Mouse (Mus musculus): ENCODE results near the gene Gramd4. TPM values are rescaled to one million over a fixed set of nuclear protein-coding genes. Genes with fewer than 3 reads are reported as not detected.
"Not testable (repeated sequence)": the region's sequence is repeated elsewhere in the genome, so short reads cannot be mapped to it uniquely, and the experiment has no call there.

Gramd4 gene
- polyA plus RNA-seq, 1 experiment: 2.3 TPM

- Histone ChIP-seq H3K4me1 (ENCODE audit: control insufficient read depth) (no peaks in the 10 kb centered on the region), H3K9me3 (ENCODE audit: control insufficient read depth, low read length) (no peaks in the 10 kb centered on the region), H3K27me3 (ENCODE audit: control insufficient read depth) (peaks cover 41% of the 10 kb centered on the region), H3K36me3 (ENCODE audit: control insufficient read depth) (no peaks in the 10 kb centered on the region), H3K4me3 (replicated peaks) (no peak overlapping the region)
- no peak for TF ChIP-seq TAL1 (IDR thresholded peaks at IDR 0.05; ENCODE audit: low read length)
- no peak for TF ChIP-seq GATA1 (IDR thresholded peaks at IDR 0.05; ENCODE audit: low read length)
Measured at GRCm38 (mm10) chr15:86041421-86041820, 16.1 kb upstream of the Gramd4 start.

DNA sequence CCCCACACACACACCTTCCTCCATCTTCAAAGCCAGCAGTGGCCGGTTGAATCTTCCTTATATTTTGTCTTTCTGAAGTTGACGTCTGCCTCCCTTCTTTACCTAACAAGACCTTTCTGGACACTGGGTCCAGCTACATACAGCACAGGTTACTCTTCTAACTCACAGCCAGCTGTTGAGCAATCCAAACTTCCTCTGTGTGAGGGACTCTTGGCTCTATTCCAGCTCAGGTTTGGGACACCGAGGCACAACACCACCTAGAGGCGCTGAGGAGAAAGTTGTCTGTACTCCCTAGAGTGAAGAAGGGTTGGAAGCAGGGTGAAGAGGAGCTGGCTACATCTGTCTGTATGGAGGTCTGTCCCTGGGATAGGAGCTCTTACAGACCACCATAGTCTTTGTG, 15.1 kb upstream of the Gramd4 start:
- Histone ChIP-seq H3K9me3 (ENCODE audit: control insufficient read depth, low read length) (no peaks in the 10 kb centered on the region), H3K36me3 (ENCODE audit: control insufficient read depth) (no peaks in the 10 kb centered on the region), H3K4me1 (ENCODE audit: control insufficient read depth) (no peaks in the 10 kb centered on the region), H3K4me3 (replicated peaks) (no peak overlapping the region), H3K27me3 (ENCODE audit: control insufficient read depth) (peaks cover 41% of the 10 kb centered on the region)
- no peak for TF ChIP-seq TAL1 (IDR thresholded peaks at IDR 0.05; ENCODE audit: low read length)
- TF ChIP-seq GATA1 (IDR thresholded peaks at IDR 0.05; ENCODE audit: low read length): no peak

DNA sequence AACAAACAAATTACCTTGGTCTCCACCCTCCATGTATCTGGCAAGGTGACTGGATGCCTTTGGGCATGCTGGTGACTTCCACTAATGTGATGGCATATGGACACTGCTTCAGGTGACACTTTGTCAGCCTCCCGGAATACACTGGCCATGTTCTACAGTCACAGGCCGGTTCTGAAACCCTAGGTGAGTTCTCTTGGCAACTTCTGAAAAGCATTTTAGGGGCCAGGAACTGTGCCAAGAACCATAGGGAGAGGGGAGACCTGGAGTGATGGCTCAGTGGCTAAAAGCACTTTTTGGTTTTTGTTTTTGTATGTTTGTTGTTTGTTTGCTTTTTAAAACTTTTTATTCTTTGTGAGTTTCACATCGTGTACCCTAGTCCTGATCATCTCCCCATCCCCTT, 8.0 kb upstream of the Gramd4 start:
- peaks cover 46% of the 10 kb centered on the region for H3K4me1 ChIP-seq (ENCODE audit: control insufficient read depth)
- no peaks in the 10 kb centered on the region for H3K27me3 ChIP-seq (ENCODE audit: control insufficient read depth)
- H3K4me3 ChIP-seq (replicated peaks): no peak overlapping the region
- H3K9me3 ChIP-seq (ENCODE audit: control insufficient read depth, low read length): no peaks in the 10 kb centered on the region
- TF ChIP-seq GATA1 (IDR thresholded peaks at IDR 0.05; ENCODE audit: low read length): no peak
- TF ChIP-seq TAL1 (IDR thresholded peaks at IDR 0.05; ENCODE audit: low read length): no peak
- no peaks in the 10 kb centered on the region for H3K36me3 ChIP-seq (ENCODE audit: control insufficient read depth)

DNA sequence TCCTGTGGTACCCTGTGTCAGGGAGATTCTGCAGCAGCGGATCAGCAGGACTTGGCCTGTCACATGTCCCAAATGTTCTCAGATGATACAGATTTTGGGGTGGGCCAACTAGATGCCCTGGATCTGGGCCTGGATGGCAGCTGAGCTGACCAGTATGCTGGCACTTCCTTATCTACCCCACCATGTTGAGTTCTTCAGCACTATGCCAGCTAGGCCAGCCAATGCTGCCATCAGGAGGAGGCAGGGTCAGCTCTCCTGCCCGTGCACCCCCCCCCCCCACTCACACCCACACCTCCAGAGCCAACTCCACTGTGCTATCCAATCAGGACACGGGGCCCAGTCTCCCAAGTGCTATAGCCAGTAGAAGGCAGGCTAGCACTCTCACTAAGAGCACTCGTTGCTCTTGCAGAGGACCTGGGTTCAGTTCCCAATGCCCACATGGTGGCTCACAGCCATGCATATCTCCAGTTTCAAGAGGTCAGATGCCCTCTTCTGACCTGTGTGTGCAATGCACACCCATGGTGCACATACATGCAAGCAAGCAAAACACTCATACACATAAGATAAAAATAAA, 7.2 kb upstream of the Gramd4 start:
- H3K4me3 ChIP-seq (replicated peaks): no peak overlapping the region

GRCm38 (mm10) chr15:86051152-86051551, 6.3 kb upstream of the Gramd4 start:
- H3K27me3 ChIP-seq (ENCODE audit: control insufficient read depth): peaks cover 1% of the 10 kb centered on the region; the same call in 1 of the 2 replicates
- H3K9me3 ChIP-seq (ENCODE audit: control insufficient read depth, low read length): no peaks in the 10 kb centered on the region
- H3K36me3 ChIP-seq (ENCODE audit: control insufficient read depth): no peaks in the 10 kb centered on the region
- peaks cover 61% of the 10 kb centered on the region for H3K4me1 ChIP-seq (ENCODE audit: control insufficient read depth)
- TF ChIP-seq GATA1 (IDR thresholded peaks at IDR 0.05; ENCODE audit: low read length): peak; percentile 47; the same call in 1 of the 2 replicates
- no peak for TF ChIP-seq TAL1 (IDR thresholded peaks at IDR 0.05; ENCODE audit: low read length)
- H3K4me3 ChIP-seq (replicated peaks): peak overlapping the region; percentile 54

More for the DNA sequence above, 7.2 kb upstream of the Gramd4 start:
- H3K4me1 ChIP-seq (ENCODE audit: control insufficient read depth): peaks cover 52% of the 10 kb centered on the region
- H3K36me3 ChIP-seq (ENCODE audit: control insufficient read depth): no peaks in the 10 kb centered on the region
- TF ChIP-seq TAL1 (IDR thresholded peaks at IDR 0.05; ENCODE audit: low read length) (no peak), GATA1 (IDR thresholded peaks at IDR 0.05; ENCODE audit: low read length) (no peak)
- H3K27me3 ChIP-seq (ENCODE audit: control insufficient read depth): no peaks in the 10 kb centered on the region
- no peaks in the 10 kb centered on the region for H3K9me3 ChIP-seq (ENCODE audit: control insufficient read depth, low read length)

- Histone ChIP-seq H3K4me3 (replicated peaks) (no peak overlapping the region), H3K9me3 (ENCODE audit: control insufficient read depth, low read length) (no peaks in the 10 kb centered on the region; the same call in 1 of the 2 replicates), H3K27me3 (ENCODE audit: control insufficient read depth) (peaks cover 4% of the 10 kb centered on the region), H3K36me3 (ENCODE audit: control insufficient read depth) (no peaks in the 10 kb centered on the region), H3K4me1 (ENCODE audit: control insufficient read depth) (peaks cover 69% of the 10 kb centered on the region)
- TF ChIP-seq TAL1 (IDR thresholded peaks at IDR 0.05; ENCODE audit: low read length) (no peak), GATA1 (IDR thresholded peaks at IDR 0.05; ENCODE audit: low read length) (no peak)
Measured at GRCm38 (mm10) chr15:86051878-86052478, 5.5 kb upstream of the Gramd4 start.

- no peak overlapping the region for H3K4me3 ChIP-seq (replicated peaks)
- peaks cover 87% of the 10 kb centered on the region for H3K4me1 ChIP-seq (ENCODE audit: control insufficient read depth)
- peaks cover 6% of the 10 kb centered on the region for H3K27me3 ChIP-seq (ENCODE audit: control insufficient read depth)
- no peaks in the 10 kb centered on the region; the same call in 1 of the 2 replicates for H3K9me3 ChIP-seq (ENCODE audit: control insufficient read depth, low read length)
- no peak for TF ChIP-seq TAL1 (IDR thresholded peaks at IDR 0.05; ENCODE audit: low read length)
- TF ChIP-seq GATA1 (IDR thresholded peaks at IDR 0.05; ENCODE audit: low read length): no peak
- no peaks in the 10 kb centered on the region for H3K36me3 ChIP-seq (ENCODE audit: control insufficient read depth)
Measured at GRCm38 (mm10) chr15:86053890-86054536, 3.5 kb upstream of the Gramd4 start.

DNA sequence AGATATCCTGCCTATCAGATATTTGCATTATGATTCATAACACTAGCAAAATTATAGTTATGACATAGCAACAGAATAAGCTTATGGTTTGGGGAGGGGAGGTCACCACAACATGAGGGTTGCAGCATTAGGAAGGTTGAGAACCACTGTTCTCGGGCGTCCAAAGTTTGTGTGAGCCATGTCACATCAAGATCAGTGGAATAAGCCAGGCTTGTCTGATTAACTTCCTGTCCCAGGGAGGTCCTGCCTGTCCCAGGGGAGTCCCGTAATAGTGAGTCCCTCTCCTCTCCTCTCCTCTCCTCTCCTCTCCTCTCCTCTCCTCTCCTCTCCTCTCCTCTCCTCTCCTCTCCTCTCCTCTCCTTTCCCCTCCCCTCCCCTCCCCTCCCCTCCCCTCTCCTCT, 2.6 kb upstream of the Gramd4 start:
- H3K36me3 ChIP-seq (ENCODE audit: control insufficient read depth); H3K9me3 ChIP-seq (ENCODE audit: control insufficient read depth, low read length); H3K4me3 ChIP-seq (replicated peaks); H3K27me3 ChIP-seq (ENCODE audit: control insufficient read depth): not testable (repeated sequence)
- peaks cover 94% of the 10 kb centered on the region for H3K4me1 ChIP-seq (ENCODE audit: control insufficient read depth)

DNA sequence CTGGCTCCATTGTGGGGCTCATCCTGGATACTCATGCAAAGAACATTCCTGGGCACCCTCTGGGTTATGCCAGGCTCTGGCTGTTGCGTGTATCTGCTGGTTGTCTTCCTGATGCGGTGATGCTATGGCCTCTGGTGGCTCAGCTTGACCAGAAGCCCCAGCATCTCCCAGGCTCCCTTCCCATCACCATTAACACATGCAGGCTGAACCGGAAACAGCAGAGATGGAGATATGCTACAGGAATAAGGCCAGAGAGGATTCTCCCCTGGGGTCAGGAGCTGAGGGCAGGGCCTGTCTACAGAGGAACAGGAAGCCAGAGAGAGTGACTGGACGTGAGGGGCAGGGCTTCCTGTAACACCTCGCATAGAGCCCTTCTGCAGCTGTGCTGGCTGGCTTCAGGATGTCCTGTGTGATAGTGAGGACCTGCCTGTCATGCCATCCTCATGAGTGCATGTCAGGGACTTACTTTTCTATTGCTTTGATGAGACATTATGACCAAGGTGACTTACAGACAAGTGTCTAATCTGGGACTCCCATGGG, 1.2 kb upstream of the Gramd4 start:
- Histone ChIP-seq H3K9me3 (ENCODE audit: control insufficient read depth, low read length) (no peaks in the 10 kb centered on the region; the same call in 1 of the 2 replicates), H3K27me3 (ENCODE audit: control insufficient read depth) (peaks cover 6% of the 10 kb centered on the region), H3K4me3 (replicated peaks) (no peak overlapping the region), H3K4me1 (ENCODE audit: control insufficient read depth) (peaks cover 94% of the 10 kb centered on the region), H3K36me3 (ENCODE audit: control insufficient read depth) (peaks cover 13% of the 10 kb centered on the region)
- no peak for TF ChIP-seq GATA1 (IDR thresholded peaks at IDR 0.05; ENCODE audit: low read length)
- TF ChIP-seq TAL1 (IDR thresholded peaks at IDR 0.05; ENCODE audit: low read length): no peak
